ENCODE assay signal across 11 mouse cellular contexts in the genomic region with DNA sequence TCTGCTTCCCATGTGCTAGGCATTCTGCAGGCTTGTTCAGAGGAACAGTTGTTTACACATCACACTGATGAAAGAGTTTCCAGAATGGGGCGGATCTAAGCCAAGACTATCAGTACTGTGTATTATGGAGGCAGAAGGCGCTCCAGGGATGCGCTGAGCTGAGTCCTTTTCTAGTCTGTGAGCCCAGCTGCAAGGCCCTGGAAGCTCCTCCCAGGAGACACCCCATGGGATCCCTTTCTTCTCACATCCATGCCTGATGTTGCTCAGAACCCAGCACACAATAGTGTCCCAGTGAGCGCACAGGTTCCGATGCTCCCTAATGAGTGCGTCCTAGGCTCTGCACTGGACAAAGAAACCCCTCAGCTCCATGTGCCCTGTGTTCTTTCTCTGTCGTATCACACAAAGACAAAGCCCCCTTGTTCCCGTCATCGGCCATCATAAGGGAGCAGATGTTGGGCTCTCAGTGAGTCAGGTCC.
DNase-seq lines count a peak whose midpoint lies in the region; ATAC-seq lines count a peak whose summit lies in the region.
"Had no signal": no experiment of that assay in that cellular context is flagged by ENCODE, and none has a peak within 500 bp of the region (broad histone marks: within the 10 kb centered on the region; RNA-seq: fewer than 3 reads in every experiment).

No protein-coding gene starts in this region.

- H3K9me3 ChIP-seq in hindbrain, embryonic 13.5 days, result no peaks in the 10 kb centered on the region
- no peaks in the 10 kb centered on the region for H3K9me3 ChIP-seq in midbrain, embryonic 12.5 days
- H3K9me3 ChIP-seq in kidney, embryonic 16.5 days (ENCODE audit: low read length), result 0 out of 2 replicates have a peak, but pooled peaks cover 3% of the 10 kb centered on the region

- H3K27me3 ChIP-seq in hindbrain, embryonic 13.5 days, result no peaks in the 10 kb centered on the region
- no peaks in the 10 kb centered on the region for H3K27me3 ChIP-seq in midbrain, embryonic 12.5 days
- H3K27me3 ChIP-seq in kidney, embryonic 16.5 days (ENCODE audit: insufficient read depth, low read length), result no peaks in the 10 kb centered on the region

- H3K27ac ChIP-seq in hindbrain, embryonic 13.5 days, result peak overlapping the region; percentile 20
- H3K27ac ChIP-seq in midbrain, embryonic 12.5 days (replicated peaks), result peak overlapping the region; percentile 65
- no peak overlapping the region for H3K27ac ChIP-seq in kidney, embryonic 16.5 days (ENCODE audit: low read length)

- peaks cover 43% of the 10 kb centered on the region for H3K36me3 ChIP-seq in hindbrain, embryonic 13.5 days
- H3K36me3 ChIP-seq in midbrain, embryonic 12.5 days, result peaks cover 37% of the 10 kb centered on the region
- H3K36me3 ChIP-seq in kidney, embryonic 16.5 days (ENCODE audit: insufficient read depth, low read length), result 0 out of 2 replicates have a peak, but pooled peaks cover 2% of the 10 kb centered on the region

- no peak for DNase-seq in cerebellum, adult 11 months
- peak; percentile 89 for DNase-seq in brain, adult 2 months (ENCODE audit: low read depth, low spot score)
- no peak for DNase-seq in spleen, postnatal 14 days (ENCODE audit: low spot score in 2 of 2)
- no peak for DNase-seq in spleen, postnatal 36 days (ENCODE audit: low spot score in 2 of 2)
- DNase-seq: cerebellum, postnatal 14 days; lung, postnatal 4 days; thymus, adult 18-20 months had no signal

- 26% methylated on average over 9 of the region's 9 CpGs for whole genome bisulfite sequencing in hindbrain, embryonic 13.5 days
- WGBS in midbrain, embryonic 12.5 days, result 48% methylated on average over 9 of the region's 9 CpGs
- WGBS in kidney, embryonic 16.5 days, result 88% methylated on average over 9 of the region's 9 CpGs

- 0 out of 2 replicates have a peak, but pooled peaks have one; percentile 20 for ATAC-seq in cerebellum, adult (ENCODE audit: insufficient number of reproducible peaks, low FRiP score, low TSS enrichment)
- peak; percentile 71 for ATAC-seq in hindbrain, embryonic 13.5 days (ENCODE audit: low FRiP score)
- peak; percentile 79 for ATAC-seq in midbrain, embryonic 12.5 days (ENCODE audit: low FRiP score, low read depth)
- no peak for ATAC-seq in kidney, embryonic 16.5 days (ENCODE audit: low FRiP score, low TSS enrichment)

- H3K9ac ChIP-seq in hindbrain, embryonic 13.5 days, result no peak overlapping the region
- H3K9ac ChIP-seq in midbrain, embryonic 12.5 days (replicated peaks), result no peak overlapping the region
- no peak overlapping the region for H3K9ac ChIP-seq in kidney, embryonic 16.5 days (replicated peaks; ENCODE audit: low read length)

- H3K4me2 ChIP-seq in hindbrain, embryonic 13.5 days, result no peak overlapping the region
- H3K4me2 ChIP-seq in midbrain, embryonic 12.5 days (replicated peaks), result no peak overlapping the region
- no peak overlapping the region for H3K4me2 ChIP-seq in kidney, embryonic 16.5 days (replicated peaks; ENCODE audit: low read depth, low read length)

- H3K4me1 ChIP-seq in hindbrain, embryonic 13.5 days (replicated peaks), result peaks cover 10% of the 10 kb centered on the region
- H3K4me1 ChIP-seq in midbrain, embryonic 12.5 days, result peaks cover 15% of the 10 kb centered on the region
- no peaks in the 10 kb centered on the region for H3K4me1 ChIP-seq in kidney, embryonic 16.5 days (ENCODE audit: insufficient read depth, low read length)

- H3K4me3 ChIP-seq in hindbrain, embryonic 13.5 days, result no peak overlapping the region
- no peak overlapping the region for H3K4me3 ChIP-seq in midbrain, embryonic 12.5 days
- H3K4me3 ChIP-seq in kidney, embryonic 16.5 days (ENCODE audit: low read length), result no peak overlapping the region
